Mouse (Mus musculus) stomach, postnatal 0 days (tissue): Measurements from ENCODE around the gene Rarb.

Source experiments
- CTCF ChIP-seq: IDR thresholded peaks from 2 replicates; pipeline ENCODE4 v1.5.1; 2016; ENCODE audit warnings: antibody characterized with exemption, low read depth, mild to moderate bottlenecking, moderate library complexity
- EP300 ChIP-seq: optimal IDR thresholded peaks from 2 replicates; pipeline ENCODE3; 2016; ENCODE audit warnings: antibody characterized with exemption

- TF ChIP-seq CTCF: no peak
- no peak for TF ChIP-seq EP300
These were observed 85.2 kb downstream of the Rarb start for GRCm38 (mm10) chr14:16733595-16734298.
